Mouse (Mus musculus): ENCODE measurements around the gene Pak1ip1. TPM values are rescaled to one million over a fixed set of nuclear protein-coding genes. Genes with fewer than 3 reads are reported as not detected.
"Not testable (repeated sequence)": the region's sequence is repeated elsewhere in the genome, so short reads cannot be mapped to it uniquely, and the experiment has no call there.

Pak1ip1 gene
- polyA plus RNA-seq, 1 experiment from 2014 or later: 64.7 TPM

DNA sequence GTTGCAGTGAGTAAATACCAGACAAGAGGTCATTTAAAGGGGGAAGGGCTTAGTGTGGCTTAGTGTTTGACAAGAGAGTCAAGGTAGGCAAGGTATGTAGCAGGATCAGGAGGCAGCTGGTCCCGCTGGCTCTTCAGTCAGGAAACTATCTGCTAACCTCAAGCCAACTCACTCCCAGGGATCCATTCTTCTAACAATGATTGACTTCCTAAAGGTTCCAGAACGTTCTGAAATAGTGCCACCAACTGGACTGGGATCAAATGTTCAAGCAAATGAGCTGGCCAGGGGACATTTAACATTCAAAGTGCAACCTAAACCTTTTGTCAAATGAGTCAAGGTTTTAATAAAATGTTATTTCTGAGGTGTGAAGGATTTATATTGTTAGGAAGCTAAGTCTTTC, 21.5 kb upstream of the Pak1ip1 start:
- Histone ChIP-seq H3K4me2 (no peak overlapping the region), H3K9ac (no peak overlapping the region), H3K9me3 (no peaks in the 10 kb centered on the region), H3K27ac (replicated peaks) (0 out of 2 replicates have a peak overlapping the region, but pooled peaks have one; percentile 18), H3K27me3 (no peaks in the 10 kb centered on the region), H3K36me3 (no peaks in the 10 kb centered on the region), H3K4me1 (replicated peaks) (no peaks in the 10 kb centered on the region), H3K4me3 (no peak overlapping the region)
- 75% methylated on average over 2 of the region's 2 CpGs for WGBS
- ATAC-seq (ENCODE audit: low read depth): no peak

DNA sequence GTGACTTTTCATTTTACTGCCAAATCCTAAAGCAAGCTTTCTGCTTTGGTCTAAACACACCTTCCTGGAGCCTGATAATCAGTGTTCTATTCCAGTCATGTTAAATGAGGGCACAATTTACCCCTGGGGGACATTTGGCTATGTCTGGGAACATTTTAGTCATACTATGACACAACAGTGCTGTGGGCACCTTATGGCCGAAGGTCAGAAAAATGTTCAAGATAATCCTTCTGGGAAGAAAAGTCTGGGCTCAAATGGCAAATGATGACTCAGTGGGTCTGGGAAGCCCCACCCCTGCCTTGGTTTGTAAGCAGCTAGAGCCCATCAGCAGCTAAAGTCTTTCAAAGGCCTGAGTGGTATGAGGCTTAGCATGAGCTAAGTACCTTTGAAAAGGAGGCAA, 18.1 kb upstream of the Pak1ip1 start:
- H3K9ac ChIP-seq: no peak overlapping the region
- no peaks in the 10 kb centered on the region for H3K4me1 ChIP-seq (replicated peaks)
- no peak overlapping the region for H3K27ac ChIP-seq (replicated peaks)
- ATAC-seq (ENCODE audit: low read depth): no peak
- H3K4me3 ChIP-seq: no peak overlapping the region
- H3K4me2 ChIP-seq: no peak overlapping the region
- 91% methylated on average over 1 of the region's 1 CpGs for WGBS
- no peaks in the 10 kb centered on the region for H3K36me3 ChIP-seq
- no peaks in the 10 kb centered on the region for H3K9me3 ChIP-seq
- no peaks in the 10 kb centered on the region for H3K27me3 ChIP-seq

DNA sequence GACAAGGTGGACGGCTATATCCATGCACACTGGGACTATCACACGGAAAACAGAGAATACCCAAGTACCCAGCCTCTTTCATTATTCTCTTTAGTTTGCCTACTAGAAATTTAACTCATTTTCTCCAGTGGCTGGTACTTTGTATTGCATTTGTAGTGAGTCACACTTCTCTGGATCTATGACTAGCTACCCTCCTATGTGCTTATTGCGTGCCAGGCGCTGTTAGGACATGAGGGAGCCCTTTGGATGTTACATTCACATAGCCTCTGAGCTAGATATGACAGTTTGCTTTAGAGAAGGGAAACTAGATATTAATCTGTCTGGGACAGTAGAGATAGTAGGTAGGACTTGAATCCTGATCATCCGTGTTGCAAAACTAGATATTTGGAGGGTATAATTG, 14.7 kb upstream of the Pak1ip1 start:
- Histone ChIP-seq H3K4me2 (no peak overlapping the region), H3K36me3 (no peaks in the 10 kb centered on the region), H3K27ac (replicated peaks) (no peak overlapping the region), H3K4me3 (no peak overlapping the region), H3K9me3 (no peaks in the 10 kb centered on the region), H3K9ac (no peak overlapping the region), H3K4me1 (replicated peaks) (no peaks in the 10 kb centered on the region), H3K27me3 (no peaks in the 10 kb centered on the region)
- ATAC-seq (ENCODE audit: low read depth): no peak
- WGBS: 91% methylated on average over 5 of the region's 5 CpGs

DNA sequence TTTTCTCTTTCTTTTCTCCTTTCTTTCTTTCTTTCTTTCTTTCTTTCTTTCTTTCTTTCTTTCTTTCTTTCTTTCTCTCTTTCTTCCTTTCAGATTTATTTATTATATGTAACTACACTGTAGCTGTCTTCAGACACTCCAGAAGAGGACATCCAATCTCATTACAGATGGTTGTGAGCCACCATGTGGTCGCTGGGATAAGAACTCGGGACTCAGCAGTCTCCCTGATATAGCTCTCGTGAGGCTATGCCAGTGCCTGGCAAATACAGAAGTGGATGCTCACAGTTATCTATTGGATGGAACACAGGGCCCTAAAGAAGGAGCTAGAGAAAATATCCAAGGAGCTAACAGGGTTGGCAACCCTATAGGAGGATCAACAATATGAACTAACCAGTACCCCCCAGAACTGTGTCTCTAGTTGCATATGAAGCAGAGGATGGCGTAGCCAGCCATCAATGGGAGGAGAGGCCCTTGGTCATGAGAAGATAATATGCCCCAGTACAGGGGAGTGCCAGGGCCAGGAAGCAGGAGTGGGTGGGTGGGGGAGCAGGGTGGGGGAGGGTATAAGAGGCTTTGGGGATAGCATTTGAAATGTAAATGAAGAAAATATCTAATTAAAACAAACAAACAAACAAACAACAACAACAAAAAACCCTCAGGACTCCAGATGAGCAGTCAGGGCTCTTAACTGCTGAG, 13.1 kb upstream of the Pak1ip1 start:
- not testable (repeated sequence) for H3K4me2 ChIP-seq; ATAC-seq (ENCODE audit: low read depth); H3K9me3 ChIP-seq; H3K36me3 ChIP-seq; H3K27me3 ChIP-seq; H3K27ac ChIP-seq (replicated peaks); H3K4me1 ChIP-seq (replicated peaks); H3K9ac ChIP-seq; H3K4me3 ChIP-seq
- WGBS: 63% methylated on average over 4 of the region's 4 CpGs

DNA sequence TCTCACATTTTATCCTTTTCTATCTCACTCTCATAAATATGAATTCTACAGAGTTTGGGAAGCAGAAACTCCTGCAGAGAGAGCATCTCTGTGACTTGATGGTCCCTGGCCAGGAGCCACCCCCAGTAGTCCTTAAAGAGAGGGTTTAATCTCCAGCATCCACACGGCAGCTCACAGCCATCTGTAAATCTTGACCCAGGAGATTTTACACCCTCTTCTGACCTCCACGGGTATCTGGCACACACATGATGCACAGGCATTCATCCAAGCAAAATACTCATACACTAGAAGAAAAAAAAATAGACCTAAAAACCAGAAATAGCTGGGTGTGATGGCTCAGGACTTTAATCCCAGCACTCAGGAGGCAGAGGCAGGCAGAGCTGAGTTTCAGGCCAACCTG, 12.4 kb upstream of the Pak1ip1 start:
- Histone ChIP-seq H3K27ac (replicated peaks) (no peak overlapping the region), H3K27me3 (no peaks in the 10 kb centered on the region), H3K9me3 (no peaks in the 10 kb centered on the region), H3K36me3 (no peaks in the 10 kb centered on the region), H3K4me2 (no peak overlapping the region), H3K9ac (no peak overlapping the region), H3K4me1 (replicated peaks) (no peaks in the 10 kb centered on the region), H3K4me3 (no peak overlapping the region)
- no peak for ATAC-seq (ENCODE audit: low read depth)
- WGBS: 76% methylated on average over 2 of the region's 2 CpGs

DNA sequence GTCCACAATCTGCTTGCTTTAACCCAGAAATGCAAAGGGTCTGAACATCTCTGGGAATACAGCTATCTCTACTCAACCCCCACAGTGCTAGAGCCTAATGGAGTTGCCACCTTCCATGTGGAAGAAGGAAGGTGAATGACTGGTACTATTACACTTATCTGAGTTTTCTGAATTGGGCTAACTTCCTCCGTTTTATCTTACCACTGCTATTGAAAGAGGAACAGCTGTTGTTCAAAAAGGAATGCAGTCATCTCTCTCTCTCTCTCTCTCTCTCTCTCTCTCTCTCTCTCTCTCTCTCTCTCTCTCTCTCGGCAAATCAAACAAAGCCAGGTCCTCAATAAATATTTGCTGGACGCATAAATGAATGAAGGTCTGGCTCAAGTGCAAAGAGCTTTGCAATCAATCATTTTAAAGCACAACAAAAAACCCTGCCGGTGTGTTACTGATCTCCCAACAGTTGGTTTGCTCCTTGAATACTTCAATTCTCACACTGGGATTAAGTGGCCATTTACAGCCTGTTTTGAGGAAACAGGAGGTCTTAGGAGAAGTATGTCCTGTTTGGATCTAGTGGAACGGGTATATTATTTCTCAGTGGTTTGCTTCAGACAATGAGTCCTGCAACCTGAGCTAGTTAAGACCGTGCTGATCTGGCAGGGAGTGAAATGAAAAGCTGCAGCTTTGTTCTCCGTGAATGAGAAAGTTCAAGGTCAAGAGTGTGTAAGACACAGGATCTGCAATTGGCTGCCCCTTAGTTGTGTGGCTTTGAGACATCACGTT, 6.1 kb upstream of the Pak1ip1 start:
- Histone ChIP-seq H3K4me1 (replicated peaks) (peaks cover 11% of the 10 kb centered on the region), H3K36me3 (no peaks in the 10 kb centered on the region), H3K27me3 (no peaks in the 10 kb centered on the region), H3K4me3 (no peak overlapping the region), H3K27ac (replicated peaks) (no peak overlapping the region), H3K9ac (no peak overlapping the region), H3K4me2 (no peak overlapping the region), H3K9me3 (no peaks in the 10 kb centered on the region)
- no peak for ATAC-seq (ENCODE audit: low read depth)
- WGBS: 8% methylated on average over 8 of the region's 8 CpGs

DNA sequence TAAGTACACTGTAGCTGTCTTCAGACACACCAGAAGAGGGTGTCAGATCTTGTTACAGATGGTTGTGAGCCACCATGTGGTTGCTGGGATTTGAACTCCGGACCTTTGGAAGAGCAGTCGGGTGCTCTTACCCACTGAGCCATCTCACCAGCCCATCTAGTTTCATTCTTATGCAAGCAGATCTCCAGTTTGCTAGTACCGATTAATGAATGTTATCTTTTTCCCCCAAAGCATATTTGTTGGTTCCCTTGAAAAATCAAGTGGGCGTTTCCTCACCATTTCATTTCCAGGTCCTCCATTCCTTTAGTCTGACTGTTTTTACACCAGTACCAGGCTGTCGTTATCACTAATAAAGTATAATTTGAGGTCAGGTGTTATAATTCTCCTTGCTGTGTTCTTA, 2.3 kb upstream of the Pak1ip1 start:
- WGBS: 90% methylated on average over 5 of the region's 5 CpGs
- H3K4me3 ChIP-seq, H3K9ac ChIP-seq: not testable (repeated sequence)

DNA sequence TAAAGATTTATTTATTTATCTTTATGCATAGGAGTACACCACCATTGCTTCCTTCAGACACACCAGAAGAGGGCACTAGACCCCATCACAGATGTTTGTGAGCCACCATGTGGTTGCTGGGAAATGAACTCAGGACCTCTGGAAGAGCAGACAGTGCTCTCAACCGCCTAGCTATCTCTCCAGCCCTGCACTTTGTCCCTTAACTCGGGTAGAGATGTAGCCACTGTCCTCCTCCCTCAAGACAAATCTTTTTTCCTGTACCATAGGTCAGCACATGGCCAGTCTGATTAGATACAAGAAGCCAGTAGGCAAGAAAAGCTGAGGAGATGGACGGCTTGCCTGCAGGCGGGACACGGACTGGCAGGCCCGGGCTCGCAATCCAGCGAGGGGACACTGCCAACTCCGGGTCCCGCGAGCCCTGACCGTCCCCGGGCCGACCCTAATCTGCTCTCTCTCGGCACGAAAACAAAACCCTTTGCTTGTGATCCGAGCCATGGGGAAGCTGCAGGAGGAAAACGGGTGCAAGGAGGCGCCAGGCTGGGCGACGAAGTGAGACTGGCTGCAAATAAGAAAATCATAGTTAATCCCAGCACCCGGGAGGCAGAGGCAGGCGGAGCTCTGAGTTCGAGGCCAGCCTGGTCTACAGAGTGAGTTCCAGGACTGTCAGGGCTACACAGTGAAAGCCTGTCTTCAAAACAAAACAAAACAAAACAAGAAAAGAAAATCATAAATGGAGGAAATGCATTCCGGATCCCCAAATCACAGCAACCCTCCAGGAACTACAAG, 490 bp upstream of the Pak1ip1 start:
- Histone ChIP-seq H3K9me3 (no peaks in the 10 kb centered on the region), H3K4me3 (peak overlapping the region; percentile 93), H3K4me2 (peak overlapping the region; percentile 93), H3K36me3 (peaks cover 9% of the 10 kb centered on the region), H3K27me3 (no peaks in the 10 kb centered on the region), H3K4me1 (replicated peaks) (peaks cover 30% of the 10 kb centered on the region), H3K9ac (peak overlapping the region; percentile 92), H3K27ac (replicated peaks) (peak overlapping the region; percentile 98)
- ATAC-seq (ENCODE audit: low read depth): peak; percentile 57
- 1% methylated on average over 25 of the region's 25 CpGs for WGBS

More for the DNA sequence above, 2.3 kb upstream of the Pak1ip1 start:
- H3K27ac ChIP-seq (replicated peaks); H3K27me3 ChIP-seq; H3K36me3 ChIP-seq; ATAC-seq (ENCODE audit: low read depth); H3K9me3 ChIP-seq; H3K4me2 ChIP-seq: not testable (repeated sequence)
- peaks cover 38% of the 10 kb centered on the region for H3K4me1 ChIP-seq (replicated peaks)

DNA sequence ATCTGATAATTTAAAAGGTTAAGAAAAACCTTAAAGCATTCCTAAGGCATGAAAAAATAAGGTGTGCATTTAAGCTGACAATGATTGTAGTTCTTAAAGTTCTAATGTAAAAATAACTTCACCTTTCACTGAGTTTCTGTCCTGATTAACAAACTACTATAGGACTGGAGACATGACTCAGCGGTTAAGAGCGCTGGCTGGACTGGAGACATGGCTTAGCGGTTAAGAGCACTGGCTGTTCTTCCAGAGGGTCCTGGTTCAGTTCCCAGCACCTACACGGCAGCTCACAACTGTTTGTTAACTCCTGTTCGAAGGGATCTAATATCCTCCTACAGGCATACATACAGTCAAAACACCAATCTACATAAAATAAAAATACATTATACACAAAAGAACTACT, 1.2 kb downstream of the Pak1ip1 start:
- WGBS: 86% methylated on average over 5 of the region's 5 CpGs
- Histone ChIP-seq H3K36me3 (peaks cover 25% of the 10 kb centered on the region), H3K4me2 (peak overlapping the region; percentile 93), H3K27me3 (no peaks in the 10 kb centered on the region), H3K4me1 (replicated peaks) (peaks cover 30% of the 10 kb centered on the region), H3K4me3 (peak overlapping the region; percentile 93), H3K27ac (replicated peaks) (no peak overlapping the region), H3K9me3 (no peaks in the 10 kb centered on the region), H3K9ac (no peak overlapping the region)
- no peak for ATAC-seq (ENCODE audit: low read depth)

DNA sequence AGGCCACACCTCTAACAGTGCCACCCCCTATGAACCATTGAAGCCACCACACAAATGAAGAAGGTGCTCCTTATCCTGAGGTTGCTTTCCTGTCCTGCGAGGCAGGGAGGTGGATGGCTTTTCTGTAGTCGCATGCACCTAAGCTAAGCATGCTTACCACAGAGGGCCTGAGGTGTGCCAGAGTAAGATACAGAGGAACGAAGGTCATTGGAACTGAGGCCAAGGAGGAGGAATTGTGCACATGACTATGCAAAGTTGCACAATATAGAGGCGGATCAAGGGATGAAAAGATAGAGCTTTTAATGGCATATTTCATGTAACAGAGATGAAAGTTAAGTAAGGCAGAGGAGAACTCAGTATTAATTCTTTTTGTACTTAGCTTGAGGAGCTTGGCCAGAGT, 5.4 kb downstream of the Pak1ip1 start:
- Histone ChIP-seq H3K9me3 (no peaks in the 10 kb centered on the region), H3K4me2 (no peak overlapping the region), H3K4me1 (replicated peaks) (peaks cover 19% of the 10 kb centered on the region), H3K36me3 (peaks cover 68% of the 10 kb centered on the region), H3K27ac (replicated peaks) (no peak overlapping the region), H3K27me3 (no peaks in the 10 kb centered on the region), H3K9ac (no peak overlapping the region), H3K4me3 (no peak overlapping the region)
- WGBS: 95% methylated on average over 4 of the region's 4 CpGs
- no peak for ATAC-seq (ENCODE audit: low read depth)

DNA sequence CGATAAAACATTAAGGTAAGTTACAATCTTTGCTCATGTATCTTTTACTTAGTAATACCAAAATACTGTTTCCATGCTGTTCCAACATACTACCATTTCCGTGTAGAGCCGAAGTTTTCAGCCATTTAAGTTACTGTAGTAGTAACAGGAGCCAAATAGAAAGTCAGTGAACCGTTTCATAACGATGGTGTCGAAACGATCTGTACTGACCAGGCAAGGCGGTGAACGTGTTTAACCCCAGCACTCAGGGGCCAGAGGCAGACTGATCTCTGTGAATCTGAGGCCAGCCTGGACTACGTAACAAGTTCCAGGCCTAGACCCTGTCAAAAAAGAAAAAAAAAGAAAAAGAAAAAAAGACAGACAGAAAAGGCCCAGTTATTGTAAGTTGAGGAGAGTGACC, 7.4 kb downstream of the Pak1ip1 start:
- Histone ChIP-seq H3K9me3 (no peaks in the 10 kb centered on the region), H3K4me1 (replicated peaks) (0 out of 2 replicates have a peak, but pooled peaks cover 3% of the 10 kb centered on the region), H3K4me3 (no peak overlapping the region), H3K27ac (replicated peaks) (no peak overlapping the region), H3K27me3 (no peaks in the 10 kb centered on the region), H3K36me3 (peaks cover 87% of the 10 kb centered on the region), H3K4me2 (no peak overlapping the region), H3K9ac (no peak overlapping the region)
- ATAC-seq (ENCODE audit: low read depth): no peak
- WGBS: 94% methylated on average over 10 of the region's 10 CpGs

DNA sequence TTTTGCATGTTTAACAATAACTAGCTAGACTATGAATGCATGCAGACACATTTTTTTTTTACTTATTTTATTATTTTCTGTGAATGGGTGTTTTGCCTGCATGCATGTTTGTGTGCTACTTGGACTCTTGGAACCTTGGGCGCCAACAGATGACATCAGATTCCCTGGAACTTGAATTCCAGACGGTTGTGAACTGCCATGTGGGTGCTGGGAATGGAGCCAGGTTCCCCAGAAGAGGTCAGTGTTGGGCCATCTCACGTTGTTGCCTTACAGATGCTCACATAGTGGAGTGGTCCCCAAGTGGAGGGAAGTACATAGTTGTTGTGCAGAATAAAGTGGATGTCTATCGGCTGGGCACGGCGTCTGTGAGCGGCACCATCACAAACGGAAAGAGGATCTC, 8.1 kb downstream of the Pak1ip1 start:
- no peak overlapping the region for H3K9ac ChIP-seq
- no peak for ATAC-seq (ENCODE audit: low read depth)
- H3K27ac ChIP-seq (replicated peaks): no peak overlapping the region
- H3K27me3 ChIP-seq: no peaks in the 10 kb centered on the region
- H3K4me3 ChIP-seq: no peak overlapping the region
- H3K36me3 ChIP-seq: peaks cover 92% of the 10 kb centered on the region
- H3K9me3 ChIP-seq: no peaks in the 10 kb centered on the region
- no peak overlapping the region for H3K4me2 ChIP-seq
- no peaks in the 10 kb centered on the region for H3K4me1 ChIP-seq (replicated peaks)
- WGBS: 86% methylated on average over 8 of the region's 8 CpGs

All from neural tube, embryonic 13.5 days (tissue).